Mouse (Mus musculus): ENCODE measurements around the gene Mrrf. TPM values are rescaled to one million over a fixed set of nuclear protein-coding genes. Genes with fewer than 3 reads are reported as not detected.
"Not testable (repeated sequence)": the region's sequence is repeated elsewhere in the genome, so short reads cannot be mapped to it uniquely, and the experiment has no call there.

Mrrf gene
- polyA plus RNA-seq, 1 experiment from 2014 or later, result 26.5 TPM

GRCm38 (mm10) chr2:36135887-36136286 is 302 bp upstream of the Mrrf start:
- Histone ChIP-seq H3K4me1 (replicated peaks) (peaks cover 10% of the 10 kb centered on the region; the same call in 1 of the 2 replicates), H3K36me3 (peaks cover 34% of the 10 kb centered on the region), H3K27ac (peak overlapping the region; percentile 76; the same call in 1 of the 2 replicates), H3K27me3 (no peaks in the 10 kb centered on the region), H3K9me3 (no peaks in the 10 kb centered on the region), H3K9ac (replicated peaks) (peak overlapping the region; percentile 75), H3K4me2 (peak overlapping the region; percentile 73), H3K4me3 (replicated peaks) (peak overlapping the region; percentile 76)
- ATAC-seq (ENCODE audit: insufficient number of reproducible peaks, insufficient read depth, low FRiP score, low TSS enrichment, low read depth), result no peak
- WGBS, result 1% methylated on average over 4 of the region's 4 CpGs

DNA sequence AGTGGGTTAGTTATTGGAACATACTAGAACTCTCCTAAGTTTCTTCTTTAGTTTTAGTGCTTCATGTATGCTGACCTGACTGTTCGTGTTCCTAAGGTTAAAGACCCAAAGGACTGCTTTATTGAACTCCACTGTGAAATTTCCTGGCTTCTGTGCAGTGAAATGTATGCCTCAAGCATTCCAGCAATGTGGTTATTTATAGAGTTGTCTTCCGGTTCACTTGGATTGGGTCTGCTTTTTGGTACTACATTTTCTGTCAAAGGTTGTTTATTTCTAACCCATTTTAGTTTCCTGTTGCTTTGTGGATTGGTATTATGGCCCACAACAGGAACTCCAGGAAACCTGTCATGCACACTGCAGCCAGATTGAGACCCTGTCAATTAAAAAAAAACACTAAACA is 2.9 kb downstream of the Mrrf start:
- Histone ChIP-seq H3K4me2 (no peak overlapping the region), H3K27me3 (no peaks in the 10 kb centered on the region), H3K9me3 (no peaks in the 10 kb centered on the region), H3K4me3 (replicated peaks) (no peak overlapping the region), H3K36me3 (peaks cover 18% of the 10 kb centered on the region; the same call in 1 of the 2 replicates), H3K9ac (replicated peaks) (no peak overlapping the region), H3K4me1 (replicated peaks) (peaks cover 10% of the 10 kb centered on the region; the same call in 1 of the 2 replicates), H3K27ac (no peak overlapping the region)
- no peak for ATAC-seq (ENCODE audit: insufficient number of reproducible peaks, insufficient read depth, low FRiP score, low TSS enrichment, low read depth)
- 76% methylated on average over 2 of the region's 2 CpGs for WGBS

- no peak for ATAC-seq (ENCODE audit: insufficient number of reproducible peaks, insufficient read depth, low FRiP score, low TSS enrichment, low read depth)
- WGBS, result 64% methylated on average over 7 of the region's 7 CpGs
- H3K9ac ChIP-seq (replicated peaks), result no peak overlapping the region
Observed at GRCm38 (mm10) chr2:36148876-36149365, 12.7 kb downstream of the Mrrf start.

GRCm38 (mm10) chr2:36152401-36152800 is 16.2 kb downstream of the Mrrf start:
- not testable (repeated sequence) for H3K27ac ChIP-seq; H3K4me2 ChIP-seq; H3K4me1 ChIP-seq (replicated peaks); H3K27me3 ChIP-seq; H3K9me3 ChIP-seq; H3K9ac ChIP-seq (replicated peaks); H3K4me3 ChIP-seq (replicated peaks); ATAC-seq (ENCODE audit: insufficient number of reproducible peaks, insufficient read depth, low FRiP score, low TSS enrichment, low read depth)
- WGBS, result 96% methylated on average over 4 of the region's 4 CpGs
- peaks cover 36% of the 10 kb centered on the region for H3K36me3 ChIP-seq

More at GRCm38 (mm10) chr2:36148876-36149365, 12.7 kb downstream of the Mrrf start:
- no peak overlapping the region for H3K4me2 ChIP-seq
- H3K27ac ChIP-seq, result no peak overlapping the region
- H3K9me3 ChIP-seq, result no peaks in the 10 kb centered on the region
- H3K27me3 ChIP-seq, result no peaks in the 10 kb centered on the region
- 0 out of 2 replicates have a peak, but pooled peaks cover 5% of the 10 kb centered on the region for H3K4me1 ChIP-seq (replicated peaks)
- H3K4me3 ChIP-seq (replicated peaks), result no peak overlapping the region
- peaks cover 18% of the 10 kb centered on the region for H3K36me3 ChIP-seq

GRCm38 (mm10) chr2:36157461-36157860 is 21.3 kb downstream of the Mrrf start:
- Histone ChIP-seq H3K9ac (replicated peaks) (no peak overlapping the region), H3K27me3 (no peaks in the 10 kb centered on the region), H3K36me3 (peaks cover 41% of the 10 kb centered on the region), H3K4me1 (replicated peaks) (0 out of 2 replicates have a peak, but pooled peaks cover 5% of the 10 kb centered on the region), H3K4me2 (no peak overlapping the region), H3K4me3 (replicated peaks) (no peak overlapping the region), H3K9me3 (no peaks in the 10 kb centered on the region), H3K27ac (no peak overlapping the region)
- ATAC-seq (ENCODE audit: insufficient number of reproducible peaks, insufficient read depth, low FRiP score, low TSS enrichment, low read depth), result no peak
- 92% methylated on average over 1 of the region's 1 CpGs for WGBS

DNA sequence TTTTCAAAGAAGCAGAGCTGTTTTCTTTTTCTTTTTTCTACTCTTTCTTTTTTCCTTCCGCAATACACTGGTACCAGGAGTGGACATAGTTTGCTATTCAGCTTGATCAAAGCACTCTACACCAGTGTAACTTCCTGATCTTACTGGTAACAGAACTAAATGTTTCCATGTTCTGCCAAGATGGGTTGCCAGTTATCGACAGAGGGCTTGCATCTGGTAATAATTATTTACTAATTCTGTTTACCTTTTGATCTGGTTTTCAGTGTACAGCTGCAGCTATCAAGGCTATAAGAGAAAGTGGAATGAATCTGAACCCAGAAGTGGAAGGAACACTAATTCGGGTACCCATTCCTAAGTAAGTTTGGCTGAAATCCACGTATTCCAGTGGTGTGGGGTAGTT is 23.1 kb downstream of the Mrrf start:
- Histone ChIP-seq H3K27me3 (no peaks in the 10 kb centered on the region), H3K36me3 (peaks cover 29% of the 10 kb centered on the region), H3K4me3 (replicated peaks) (no peak overlapping the region), H3K4me1 (replicated peaks) (0 out of 2 replicates have a peak, but pooled peaks cover 5% of the 10 kb centered on the region), H3K9ac (replicated peaks) (no peak overlapping the region), H3K9me3 (no peaks in the 10 kb centered on the region), H3K4me2 (no peak overlapping the region), H3K27ac (no peak overlapping the region)
- 35% methylated on average over 4 of the region's 4 CpGs for whole genome bisulfite sequencing
- no peak for ATAC-seq (ENCODE audit: insufficient number of reproducible peaks, insufficient read depth, low FRiP score, low TSS enrichment, low read depth)

GRCm38 (mm10) chr2:36167990-36168618 is 31.9 kb downstream of the Mrrf start:
- H3K4me3 ChIP-seq (replicated peaks), result no peak overlapping the region
- ATAC-seq (ENCODE audit: insufficient number of reproducible peaks, insufficient read depth, low FRiP score, low TSS enrichment, low read depth), result no peak
- 97% methylated on average over 1 of the region's 1 CpGs for WGBS

DNA sequence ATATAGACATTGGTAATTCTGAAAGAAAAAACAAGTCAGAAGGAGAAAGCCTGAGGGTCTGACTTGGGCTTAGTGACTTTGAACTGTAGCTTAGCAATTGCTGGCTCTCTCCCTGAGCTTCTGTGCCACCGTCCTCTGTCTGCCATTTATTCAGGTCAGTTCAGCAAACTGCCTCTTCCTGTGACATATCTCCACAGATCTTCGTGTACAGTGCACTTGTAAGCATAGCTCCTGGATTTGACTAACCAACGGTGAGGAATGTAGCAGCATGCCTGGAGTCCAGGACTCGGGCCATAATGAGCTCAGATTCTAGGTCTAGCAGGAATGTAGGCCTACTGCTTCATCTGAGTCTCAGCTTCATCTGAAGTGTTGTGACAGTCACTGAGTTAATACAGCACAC is 33.0 kb downstream of the Mrrf start:
- H3K4me2 ChIP-seq, result no peak overlapping the region
- H3K9me3 ChIP-seq, result no peaks in the 10 kb centered on the region
- no peak overlapping the region for H3K9ac ChIP-seq (replicated peaks)
- WGBS, result 74% methylated on average over 4 of the region's 4 CpGs
- H3K36me3 ChIP-seq, result peaks cover 13% of the 10 kb centered on the region; the same call in 1 of the 2 replicates
- peaks cover 3% of the 10 kb centered on the region; the same call in 1 of the 2 replicates for H3K4me1 ChIP-seq (replicated peaks)
- no peak overlapping the region for H3K27ac ChIP-seq
- H3K27me3 ChIP-seq, result no peaks in the 10 kb centered on the region
- ATAC-seq (ENCODE audit: insufficient number of reproducible peaks, insufficient read depth, low FRiP score, low TSS enrichment, low read depth), result no peak
- no peak overlapping the region for H3K4me3 ChIP-seq (replicated peaks)

More at GRCm38 (mm10) chr2:36167990-36168618, 31.9 kb downstream of the Mrrf start:
- H3K27me3 ChIP-seq, result no peaks in the 10 kb centered on the region
- no peak overlapping the region for H3K9ac ChIP-seq (replicated peaks)
- no peak overlapping the region for H3K4me2 ChIP-seq
- H3K9me3 ChIP-seq, result no peaks in the 10 kb centered on the region
- no peak overlapping the region for H3K27ac ChIP-seq
- peaks cover 3% of the 10 kb centered on the region; the same call in 1 of the 2 replicates for H3K4me1 ChIP-seq (replicated peaks)
- H3K36me3 ChIP-seq, result peaks cover 13% of the 10 kb centered on the region; the same call in 1 of the 2 replicates

DNA sequence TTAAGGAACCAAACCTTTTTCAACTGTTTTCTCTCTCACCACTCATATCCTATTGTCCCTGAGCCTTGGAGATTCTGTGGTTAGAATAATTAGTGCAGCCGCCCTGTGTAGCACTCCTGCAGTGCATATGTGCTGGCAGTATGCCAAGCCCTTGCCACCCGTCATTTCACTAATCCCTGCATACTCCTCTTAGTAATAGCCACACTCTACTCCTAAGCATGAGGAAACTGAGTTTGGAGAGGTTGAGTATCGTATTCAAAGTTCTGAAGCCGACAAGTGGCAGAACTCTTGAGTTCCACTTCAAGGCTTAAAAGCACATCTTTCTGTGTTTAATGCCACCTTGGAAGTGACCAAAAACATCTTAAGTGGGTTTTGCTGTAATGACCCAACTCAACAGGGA is 35.9 kb downstream of the Mrrf start:
- no peak overlapping the region for H3K4me2 ChIP-seq
- H3K27me3 ChIP-seq, result no peaks in the 10 kb centered on the region
- no peak overlapping the region for H3K9ac ChIP-seq (replicated peaks)
- 0 out of 2 replicates have a peak overlapping the region, but pooled peaks have one; percentile 13 for H3K27ac ChIP-seq
- WGBS, result 62% methylated on average over 4 of the region's 4 CpGs
- peaks cover 1% of the 10 kb centered on the region; the same call in 1 of the 2 replicates for H3K36me3 ChIP-seq
- no peak; the same call in 1 of the 2 replicates for ATAC-seq (ENCODE audit: insufficient number of reproducible peaks, insufficient read depth, low FRiP score, low TSS enrichment, low read depth)
- no peak overlapping the region for H3K4me3 ChIP-seq (replicated peaks)
- H3K4me1 ChIP-seq (replicated peaks), result peaks cover 3% of the 10 kb centered on the region; the same call in 1 of the 2 replicates
- H3K9me3 ChIP-seq, result no peaks in the 10 kb centered on the region

GRCm38 (mm10) chr2:36172574-36172973 is 36.4 kb downstream of the Mrrf start:
- Histone ChIP-seq H3K4me2 (no peak overlapping the region), H3K27ac (no peak overlapping the region), H3K27me3 (no peaks in the 10 kb centered on the region), H3K9ac (replicated peaks) (no peak overlapping the region), H3K9me3 (no peaks in the 10 kb centered on the region), H3K4me3 (replicated peaks) (no peak overlapping the region), H3K36me3 (peaks cover 6% of the 10 kb centered on the region; the same call in 1 of the 2 replicates), H3K4me1 (replicated peaks) (peaks cover 3% of the 10 kb centered on the region; the same call in 1 of the 2 replicates)
- ATAC-seq (ENCODE audit: insufficient number of reproducible peaks, insufficient read depth, low FRiP score, low TSS enrichment, low read depth), result no peak
- 89% methylated on average over 3 of the region's 3 CpGs for WGBS

GRCm38 (mm10) chr2:36179487-36179886 is 43.3 kb downstream of the Mrrf start:
- peaks cover 26% of the 10 kb centered on the region; the same call in 1 of the 2 replicates for H3K36me3 ChIP-seq
- no peak for ATAC-seq (ENCODE audit: insufficient number of reproducible peaks, insufficient read depth, low FRiP score, low TSS enrichment, low read depth)
- no peak overlapping the region for H3K4me3 ChIP-seq (replicated peaks)
- no peaks in the 10 kb centered on the region for H3K27me3 ChIP-seq
- H3K9me3 ChIP-seq, result no peaks in the 10 kb centered on the region
- H3K4me2 ChIP-seq, result no peak overlapping the region
- H3K9ac ChIP-seq (replicated peaks), result no peak overlapping the region
- H3K27ac ChIP-seq, result no peak overlapping the region
- no peaks in the 10 kb centered on the region for H3K4me1 ChIP-seq (replicated peaks)
- 67% methylated on average over 3 of the region's 3 CpGs for WGBS
